Mouse (Mus musculus) bone marrow macrophage, adult 2 months (primary cell): ENCODE data around the gene Rapgef5. TPM values are rescaled to one million over a fixed set of nuclear protein-coding genes. Genes with fewer than 3 reads are reported as not detected.

Source experiments
- H3K27ac ChIP-seq: 2 replicates; pipeline ENCODE4 v1.5.1; 2012; ENCODE audit warnings: low read depth, low read length; ENCODE audit not compliant: insufficient read depth
- H3K4me1 ChIP-seq: 2 replicates; pipeline ENCODE4 v1.6.1; 2012; ENCODE audit warnings: low read length; ENCODE audit not compliant: control insufficient read depth, insufficient read depth
- H3K4me3 ChIP-seq: 2 replicates; pipeline ENCODE4 v1.5.1; 2012; ENCODE audit warnings: mild to moderate bottlenecking, low read length, moderate library complexity; ENCODE audit not compliant: insufficient read depth
- CTCF ChIP-seq: IDR thresholded peaks from 2 replicates; pipeline ENCODE4 v1.5.1; 2012; ENCODE audit warnings: low read depth, mild to moderate bottlenecking, low read length, moderate library complexity
- POLR2A ChIP-seq: IDR thresholded peaks from 2 replicates; pipeline ENCODE4 v1.6.1; 2012; ENCODE audit warnings: mild to moderate bottlenecking, low read depth, low read length, borderline replicate concordance
- polyA plus RNA-seq: library from polyadenylated mRNA; stranded (reverse); fragments of >200 nt; gene quantifications from 2 replicates; pipeline ENCODE4 v1.2.4, GENCODE M21; 2012; ENCODE audit not compliant: missing spikeins, insufficient read depth, insufficient read length

Rapgef5 gene
- polyA plus RNA-seq, 1 experiment: 28.7 TPM

DNA sequence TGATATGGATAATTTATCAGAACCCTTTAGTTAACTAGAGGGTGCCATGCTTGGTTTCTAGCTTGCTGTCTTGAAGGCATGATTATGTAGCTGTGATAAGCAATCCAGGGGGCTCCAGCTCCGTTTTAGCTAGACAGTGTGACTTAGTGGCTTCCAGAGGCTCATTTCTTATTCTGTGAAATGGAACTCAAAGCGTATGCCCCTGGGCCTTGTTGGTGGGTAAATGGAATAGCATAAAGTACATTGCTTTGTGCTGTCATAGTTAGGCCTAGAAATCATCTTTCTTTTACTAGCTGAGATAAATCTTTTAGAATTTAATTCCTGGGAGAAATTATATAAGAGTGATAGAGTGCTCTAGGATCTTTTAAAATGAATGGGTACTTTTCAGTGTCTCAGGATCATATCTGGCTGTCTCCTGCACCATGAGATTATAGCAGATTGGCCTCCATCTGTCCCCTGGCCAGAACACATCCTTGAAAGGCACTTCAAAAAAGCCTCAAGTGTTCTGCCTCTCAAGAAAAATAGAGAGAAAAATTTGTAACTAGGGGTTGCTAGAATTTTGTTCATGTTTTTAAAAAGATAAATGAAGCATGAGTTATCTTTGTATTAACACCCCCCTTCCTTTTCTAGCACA lies 120.0 kb downstream of the Rapgef5 start:
- H3K4me3 ChIP-seq: no peak overlapping the region
- peaks cover 30% of the 10 kb centered on the region for H3K4me1 ChIP-seq
- no peak overlapping the region for H3K27ac ChIP-seq
- TF ChIP-seq CTCF (no peak), POLR2A (no peak)

DNA sequence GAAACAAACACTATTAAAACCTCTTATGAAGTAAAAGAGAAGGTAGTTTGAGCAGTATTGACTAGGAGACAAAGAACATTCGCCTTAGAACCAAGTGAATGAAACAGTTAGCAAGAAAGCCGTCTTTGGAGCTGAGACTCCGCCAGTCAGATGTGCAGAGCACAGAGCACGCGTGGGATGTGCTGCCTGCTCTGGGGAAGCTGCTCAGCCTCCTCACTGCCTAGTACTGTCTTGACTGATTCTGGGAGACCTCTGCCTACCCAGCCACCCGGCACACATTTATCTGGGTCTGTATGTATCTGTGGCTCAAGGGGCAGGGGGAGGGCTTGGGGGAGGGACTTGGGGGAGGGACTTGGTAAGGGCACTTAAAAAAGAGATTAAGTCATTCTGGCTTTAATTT lies 120.7 kb downstream of the Rapgef5 start:
- Histone ChIP-seq H3K4me1 (peaks cover 26% of the 10 kb centered on the region), H3K27ac (no peak overlapping the region), H3K4me3 (no peak overlapping the region)
- TF ChIP-seq CTCF: no peak

DNA sequence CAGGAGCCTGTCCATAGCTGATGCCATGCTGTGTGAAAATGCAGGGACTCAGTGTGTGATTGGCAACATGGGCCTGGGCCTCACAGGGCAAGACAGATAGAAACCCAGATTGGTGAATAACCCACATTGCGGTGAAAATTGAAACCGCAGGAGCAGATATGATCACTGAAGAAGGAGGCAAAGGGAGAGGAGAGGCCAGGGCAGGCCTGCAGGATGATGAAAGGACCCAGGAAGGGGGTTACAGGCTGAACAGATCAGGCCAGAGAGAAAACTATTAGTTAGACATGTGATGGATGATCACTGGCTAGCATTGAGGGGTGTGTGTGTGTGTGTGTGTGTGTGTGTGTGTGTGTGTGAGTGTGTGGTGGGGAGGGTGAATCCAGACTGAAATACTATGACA lies 122.6 kb downstream of the Rapgef5 start:
- no peak overlapping the region for H3K4me3 ChIP-seq
- H3K4me1 ChIP-seq: peaks cover 23% of the 10 kb centered on the region
- peak overlapping the region; percentile 79 for H3K27ac ChIP-seq
- TF ChIP-seq CTCF (no peak), POLR2A (no peak)

DNA sequence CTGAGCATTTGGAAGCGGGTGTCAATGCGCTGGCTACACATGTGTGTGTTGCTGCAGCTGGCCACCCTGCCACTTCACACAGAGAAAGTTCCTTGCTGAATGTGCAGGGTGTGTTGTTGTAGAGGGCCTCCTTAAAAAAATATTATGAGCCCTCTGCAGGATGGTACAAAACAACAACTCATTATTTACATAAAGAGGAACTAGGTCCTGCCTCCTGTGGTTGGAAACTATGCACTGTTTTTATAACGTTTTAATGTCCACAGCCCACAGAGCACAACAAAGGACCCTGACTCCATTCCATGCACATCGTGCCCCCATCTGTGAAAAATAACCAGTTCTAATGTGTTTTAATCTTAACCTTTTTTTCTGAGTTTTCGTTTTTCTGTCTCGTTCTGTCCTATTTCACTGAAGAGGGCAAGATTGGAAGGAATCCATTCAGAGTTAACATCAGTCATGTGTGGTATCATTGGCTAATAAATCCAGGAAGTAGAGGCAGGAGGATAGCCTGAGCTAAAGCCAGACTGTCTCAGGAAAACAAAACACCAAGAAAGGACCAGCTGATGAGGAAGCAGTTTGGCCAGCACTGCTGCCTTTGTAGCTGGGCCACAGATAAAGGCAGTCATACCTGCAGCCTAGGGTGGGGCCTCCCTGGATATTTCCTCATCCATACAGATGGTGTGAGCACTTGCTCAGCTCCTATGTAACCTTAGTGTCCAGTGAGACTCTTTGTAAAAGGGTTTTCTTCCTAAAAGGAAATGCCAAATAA lies 123.3 kb downstream of the Rapgef5 start:
- TF ChIP-seq POLR2A: no peak
- no peak for TF ChIP-seq CTCF
- H3K27ac ChIP-seq: peak overlapping the region; percentile 79
- H3K4me1 ChIP-seq: peaks cover 22% of the 10 kb centered on the region
- no peak overlapping the region for H3K4me3 ChIP-seq

DNA sequence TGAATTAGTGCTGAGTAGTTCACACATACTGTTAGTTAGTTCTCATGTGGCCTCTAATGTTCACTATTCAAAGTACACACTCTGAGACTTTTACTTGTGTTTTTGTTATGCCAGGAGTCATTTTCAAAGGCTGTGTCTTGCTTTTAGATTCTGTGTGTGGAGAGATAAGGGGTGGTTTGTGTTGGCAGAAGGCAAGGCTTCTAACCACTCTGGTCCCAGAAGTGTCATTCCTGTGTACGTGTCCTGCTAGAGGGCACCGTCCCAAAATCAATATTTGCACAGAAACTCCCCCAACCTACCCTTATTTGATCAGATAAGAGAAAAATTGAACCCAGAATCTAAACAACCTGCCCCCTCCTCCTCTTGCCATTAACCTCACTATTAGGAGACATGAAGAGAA lies 126.2 kb downstream of the Rapgef5 start:
- Histone ChIP-seq H3K27ac (no peak overlapping the region), H3K4me1 (peaks cover 22% of the 10 kb centered on the region), H3K4me3 (no peak overlapping the region)
- TF ChIP-seq POLR2A (no peak), CTCF (no peak)

DNA sequence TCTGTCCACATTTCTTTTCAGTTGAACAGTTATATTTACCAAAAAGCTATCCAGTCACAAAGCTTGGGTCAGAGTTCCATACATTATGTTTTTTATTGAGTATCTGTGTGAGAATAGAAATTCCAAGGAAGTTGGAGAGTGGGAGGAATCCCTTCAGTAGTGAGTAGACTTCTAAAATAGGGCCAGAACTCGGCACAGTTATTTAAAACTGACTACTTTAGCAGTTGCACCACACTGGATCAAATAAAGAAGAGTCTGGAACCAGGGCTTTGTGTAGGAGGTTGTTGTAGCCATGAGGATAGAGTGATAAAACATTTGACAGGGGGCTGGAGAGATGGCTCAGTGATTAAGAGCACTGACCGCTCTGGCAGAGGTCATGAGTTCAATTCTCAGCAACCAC lies 129.5 kb downstream of the Rapgef5 start:
- Histone ChIP-seq H3K4me1 (no peaks in the 10 kb centered on the region), H3K27ac (no peak overlapping the region), H3K4me3 (no peak overlapping the region)
- TF ChIP-seq CTCF (no peak), POLR2A (no peak)

DNA sequence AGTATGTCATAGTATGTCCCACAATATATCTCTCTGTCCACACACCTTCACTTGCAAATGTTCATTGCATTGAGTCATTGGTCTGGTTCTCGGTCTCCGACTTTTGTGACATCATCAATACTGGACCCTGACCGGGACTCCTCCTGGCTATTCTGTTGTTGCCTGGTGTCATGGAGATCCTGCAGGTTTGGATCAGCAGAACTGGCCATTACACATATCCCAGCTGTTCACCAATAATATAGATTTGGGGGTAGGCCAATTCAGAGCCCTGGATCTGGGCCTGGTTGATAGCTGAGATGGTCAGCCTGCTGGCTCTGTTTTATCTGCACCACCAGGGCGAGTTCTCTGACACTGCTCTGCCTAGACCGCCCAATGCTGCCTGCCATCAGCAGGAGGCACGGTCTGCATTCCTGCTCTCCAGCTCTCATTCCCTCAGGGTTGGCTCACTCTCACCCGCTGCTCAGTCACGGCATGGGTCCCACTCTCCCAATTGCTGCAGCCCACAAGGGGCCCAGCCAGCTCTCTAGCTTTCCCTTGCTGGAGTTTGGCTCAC lies 137.7 kb downstream of the Rapgef5 start:
- TF ChIP-seq CTCF (no peak), POLR2A (no peak)
- peaks cover 12% of the 10 kb centered on the region for H3K4me1 ChIP-seq
- no peak overlapping the region for H3K4me3 ChIP-seq
- H3K27ac ChIP-seq: no peak overlapping the region

DNA sequence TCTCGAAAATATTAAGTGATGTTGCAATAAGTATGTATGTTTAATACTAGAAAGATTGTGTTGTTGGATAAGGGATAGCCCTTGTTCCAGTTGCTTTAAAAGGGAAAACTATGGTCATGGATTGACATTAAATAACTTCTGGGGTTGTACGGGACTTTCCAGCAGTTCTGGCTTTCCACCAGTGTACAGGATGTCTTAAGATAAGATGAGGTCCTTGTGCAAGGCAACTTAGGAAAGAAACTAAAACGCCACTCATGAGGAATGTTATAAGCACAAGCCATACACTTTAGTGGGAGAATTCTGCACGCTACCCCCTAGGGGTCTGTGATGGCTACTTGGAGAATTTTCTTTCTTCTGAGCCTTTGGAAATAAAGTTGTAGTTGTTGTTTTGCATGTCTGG lies 140.7 kb downstream of the Rapgef5 start:
- H3K4me1 ChIP-seq: peaks cover 12% of the 10 kb centered on the region
- H3K4me3 ChIP-seq: no peak overlapping the region
- no peak overlapping the region for H3K27ac ChIP-seq
- TF ChIP-seq CTCF (no peak), POLR2A (no peak)

DNA sequence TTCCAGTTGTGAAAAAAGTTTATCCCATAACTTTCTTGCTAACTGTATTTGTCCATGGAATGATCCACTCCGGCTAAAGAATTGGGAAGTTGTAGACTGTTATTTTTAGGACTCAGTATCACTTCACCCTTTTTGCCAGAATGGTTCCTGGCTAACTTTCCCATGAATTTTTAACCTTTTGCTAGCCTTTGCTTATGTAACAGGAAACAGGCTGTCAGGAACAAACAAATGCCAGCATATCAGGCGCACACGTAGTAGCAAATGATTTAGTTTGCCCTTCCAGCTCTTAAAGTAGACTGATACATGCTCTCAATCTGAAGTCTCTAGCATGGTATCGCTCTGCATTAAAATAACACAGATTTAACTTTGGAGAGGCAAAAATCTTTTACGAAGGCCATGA lies 141.5 kb downstream of the Rapgef5 start:
- peaks cover 12% of the 10 kb centered on the region for H3K4me1 ChIP-seq
- H3K27ac ChIP-seq: no peak overlapping the region
- H3K4me3 ChIP-seq: no peak overlapping the region
- TF ChIP-seq CTCF: no peak
- TF ChIP-seq POLR2A: no peak

DNA sequence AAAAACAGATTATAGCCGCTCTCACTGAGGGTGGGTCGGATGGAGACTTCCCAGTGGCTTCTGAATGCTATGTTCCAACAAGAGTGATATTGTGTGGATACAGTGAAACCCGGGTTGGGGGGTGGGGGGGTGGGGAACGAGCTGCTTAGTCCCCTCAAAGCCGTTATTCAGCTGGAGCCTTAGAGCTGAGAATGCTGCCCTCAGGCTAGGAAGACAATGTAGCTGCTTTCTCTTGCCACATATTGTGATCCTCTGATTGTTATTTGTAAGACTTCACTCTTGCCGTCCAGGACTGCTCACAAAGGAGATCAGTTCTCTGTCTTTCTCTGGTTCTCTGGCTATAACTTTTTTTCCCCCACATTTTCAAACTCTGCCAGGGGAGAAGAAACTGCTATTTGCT lies 142.5 kb downstream of the Rapgef5 start:
- Histone ChIP-seq H3K4me1 (peaks cover 16% of the 10 kb centered on the region), H3K4me3 (no peak overlapping the region), H3K27ac (no peak overlapping the region)
- TF ChIP-seq CTCF (no peak), POLR2A (no peak)
